Mouse (Mus musculus): ENCODE data around the gene Nsmf. TPM values are rescaled to one million over a fixed set of nuclear protein-coding genes. Genes with fewer than 3 reads are reported as not detected.

Nsmf gene
- total RNA-seq, 2 experiments from 2014 or later, result 793 to 858 TPM

DNA sequence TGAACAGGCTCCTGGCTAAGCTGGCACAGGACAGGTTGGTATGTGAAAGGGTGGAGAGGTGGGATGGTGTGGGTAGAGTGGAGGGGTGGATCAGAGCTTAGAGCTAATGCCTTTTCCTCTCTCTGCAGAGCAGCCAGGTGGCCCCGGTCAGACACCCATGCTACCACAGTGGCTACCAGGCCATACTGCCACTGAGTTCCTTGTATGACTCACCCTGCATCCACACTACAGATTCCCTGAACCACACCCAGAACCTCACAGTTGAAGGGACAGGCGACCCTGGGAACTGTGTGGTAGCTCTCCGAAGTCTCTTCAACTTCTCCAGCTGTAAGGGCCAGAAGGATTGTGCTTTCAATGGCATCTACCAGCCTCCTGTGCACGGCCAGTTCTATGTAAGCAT, 29.5 kb downstream of the Nsmf start:
- DNase-seq (ENCODE audit: low spot score in 2 of 2), result no peak

- peak in 1 of 2 experiments; percentile 42 for DNase-seq (ENCODE audit: low spot score in 2 of 2)
Measured at GRCm38 (mm10) chr2:25085571-25085970, 31.4 kb downstream of the Nsmf start.

DNA sequence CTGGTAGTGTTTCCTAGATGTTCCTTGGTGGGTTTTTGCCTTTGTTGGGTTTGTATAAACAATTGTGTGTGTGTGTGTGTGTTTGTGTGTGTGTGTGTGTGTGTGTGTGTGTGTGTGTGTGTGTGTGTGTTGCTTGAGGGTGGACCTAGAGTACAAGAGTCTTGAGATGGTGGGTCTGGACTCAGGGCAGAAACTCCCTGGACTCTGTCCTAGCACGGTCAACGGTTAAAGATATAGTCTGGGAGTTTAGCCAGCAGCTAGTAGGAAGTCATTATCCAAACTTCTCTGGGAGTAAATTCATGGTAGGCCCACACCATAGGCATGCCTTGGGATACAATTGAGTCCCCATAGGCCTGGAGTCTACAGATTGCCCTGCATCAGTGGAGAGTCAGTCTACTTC, 33.7 kb downstream of the Nsmf start:
- no peak for DNase-seq (ENCODE audit: low spot score in 2 of 2)

- DNase-seq (ENCODE audit: low spot score in 2 of 2), result no peak
Measured at GRCm38 (mm10) chr2:25088636-25089035, 34.5 kb downstream of the Nsmf start.

- DNase-seq (ENCODE audit: low spot score in 2 of 2), result no peak
Measured at GRCm38 (mm10) chr2:25094785-25095108, 40.6 kb downstream of the Nsmf start.

- no peak for DNase-seq (ENCODE audit: low spot score in 2 of 2)
Measured at GRCm38 (mm10) chr2:25095109-25095850, 41.1 kb downstream of the Nsmf start, which contains the start of gene Noxa1. Gene Noxa1 (minus strand): TSS chr2:25095149.

GRCm38 (mm10) chr2:25098005-25098615, 44.0 kb downstream of the Nsmf start:
- DNase-seq (ENCODE audit: low spot score in 2 of 2), result peak in 1 of 2 experiments; percentile 34

DNA sequence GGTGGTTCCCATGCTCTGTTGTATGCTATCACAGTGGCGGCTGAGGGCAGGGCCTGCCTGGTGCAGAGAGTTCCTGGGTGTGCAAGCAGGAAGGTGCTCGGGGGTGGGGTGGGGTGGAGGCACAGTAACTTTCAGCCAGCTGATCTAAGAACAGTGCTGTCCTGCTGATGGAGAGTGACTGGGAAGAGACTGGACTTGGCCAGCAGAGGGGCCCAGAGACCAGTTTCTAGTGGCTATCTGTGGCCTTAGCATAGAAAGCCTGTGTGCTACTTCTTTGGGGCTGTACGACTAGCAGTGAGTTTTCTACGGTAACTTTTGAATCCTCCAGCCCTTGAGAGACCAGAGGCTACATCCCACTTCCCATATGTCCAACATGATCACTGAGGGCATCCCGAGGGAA, 44.8 kb downstream of the Nsmf start:
- peak; percentile 50 to 67 for DNase-seq (ENCODE audit: low spot score in 2 of 2)

DNA sequence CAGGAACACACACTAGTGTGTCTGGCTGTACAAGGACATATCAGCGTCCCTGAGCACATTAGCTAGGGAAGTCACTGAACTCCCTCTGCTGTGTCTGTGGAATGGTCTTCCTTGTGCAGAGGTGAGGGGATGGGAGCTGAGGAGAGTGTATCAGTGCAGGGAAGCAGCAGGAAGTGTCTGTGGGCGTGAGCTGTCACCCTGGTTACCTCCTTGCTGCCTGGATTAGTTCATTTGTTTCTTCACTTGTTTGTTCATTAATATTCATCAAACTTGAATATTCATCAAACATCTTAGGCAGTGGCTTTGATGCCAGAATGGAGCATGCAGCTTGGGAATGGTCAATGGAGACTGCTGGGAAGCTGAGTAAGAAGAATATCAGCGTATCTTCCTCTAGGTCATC, 45.5 kb downstream of the Nsmf start:
- DNase-seq (ENCODE audit: low spot score in 2 of 2), result no peak

- DNase-seq (ENCODE audit: low spot score in 2 of 2), result no peak
Measured at GRCm38 (mm10) chr2:25104122-25104521, 50.0 kb downstream of the Nsmf start.

- no peak for DNase-seq (ENCODE audit: low spot score in 2 of 2)
Measured at GRCm38 (mm10) chr2:25106045-25106444, 51.9 kb downstream of the Nsmf start.

DNA sequence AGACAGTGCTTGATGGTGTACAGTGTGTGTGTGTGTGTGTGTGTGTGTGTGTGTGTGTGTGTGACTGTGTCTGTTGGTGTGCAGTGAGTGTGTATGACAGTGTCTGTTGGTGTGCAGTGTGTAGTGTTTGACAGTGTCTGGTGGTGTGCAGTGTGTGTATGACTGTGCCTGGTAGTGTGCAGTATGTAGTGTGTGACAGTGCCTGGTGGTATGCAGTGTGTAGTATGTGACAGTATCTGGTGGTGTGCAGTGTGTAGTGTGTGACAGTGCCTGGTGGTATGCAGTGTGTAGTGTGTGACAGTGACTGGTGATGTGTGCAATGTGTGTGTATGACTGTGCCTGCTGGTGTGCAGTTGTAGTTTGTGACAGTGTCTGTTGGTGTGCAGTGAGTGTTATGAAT, 55.3 kb downstream of the Nsmf start:
- no peak for DNase-seq (ENCODE audit: low spot score in 2 of 2)

GRCm38 (mm10) chr2:25110505-25111183, 56.5 kb downstream of the Nsmf start:
- DNase-seq (ENCODE audit: low spot score in 2 of 2), result no peak

- no peak for DNase-seq (ENCODE audit: low spot score in 2 of 2)
Measured at GRCm38 (mm10) chr2:25111184-25111791, 57.1 kb downstream of the Nsmf start.

Small RNAs within 50 kb of the gene (microRNA-seq; reads per million reads assigned to microRNA genes)
- gene Gm24328 (0 reads per million in 2 experiments), gene Mir7664 (0 to 0.98 reads per million in 2 experiments)

Other genes with a start within 250 kb of the Nsmf start
- 10 to 100 TPM; 74.0 to 81.1 TPM for gene Ehmt1, start 134.7 kb upstream of the Nsmf start, total RNA-seq (2021)
- 10 to 100 TPM; 25.7 to 26.0 TPM for gene Arrdc1, start 119.1 kb upstream of the Nsmf start, total RNA-seq (2021)
- gene Zmynd19, start 104.6 kb upstream of the Nsmf start, total RNA-seq (2021), result 10 to 100 TPM; 42.0 to 44.2 TPM
- gene Dph7, start 92.0 kb upstream of the Nsmf start, total RNA-seq (2021), result 10 to 100 TPM; 24.9 to 29.5 TPM
- gene Mrpl41, start 79.3 kb upstream of the Nsmf start, total RNA-seq (2021), result 10 to 100 TPM; 84.9 to 94.6 TPM
- gene Pnpla7, start 78.3 kb upstream of the Nsmf start, total RNA-seq (2021), result 10 to 100 TPM; 12.9 to 14.2 TPM
- gene Entpd8, start 25.9 kb downstream of the Nsmf start, total RNA-seq (2021), result not detected
- not detected for gene Noxa1, start 40.8 kb downstream of the Nsmf start, total RNA-seq (2021)
- 10 to 100 TPM; 43.0 to 50.3 TPM for gene Nrarp, start 126.4 kb downstream of the Nsmf start, total RNA-seq (2021)
- 1 to 10 TPM; 1.8 to 2.4 TPM for gene Tor4a, start 142.5 kb downstream of the Nsmf start, total RNA-seq (2021)
- 10 to 100 TPM; 50.6 to 59.3 TPM for gene Nelfb, start 157.1 kb downstream of the Nsmf start, total RNA-seq (2021)
- not detected for gene Stpg3, start 160.3 kb downstream of the Nsmf start, total RNA-seq (2021)
- not detected for gene Fam166a, start 164.4 kb downstream of the Nsmf start, total RNA-seq (2021)
- gene Tubb4b, start 170.3 kb downstream of the Nsmf start, total RNA-seq (2021), result 100 to 1,000 TPM; 394 to 449 TPM
- gene Slc34a3, start 180.0 kb downstream of the Nsmf start, total RNA-seq (2021), result not detected
- not detected for gene Rnf224, start 182.4 kb downstream of the Nsmf start, total RNA-seq (2021)
- 100 to 1,000 TPM; 212 to 216 TPM for gene Rnf208, start 187.9 kb downstream of the Nsmf start, total RNA-seq (2021)
- not detected for gene Cysrt1, start 188.1 kb downstream of the Nsmf start, total RNA-seq (2021)
- gene AL732309.1, start 192.5 kb downstream of the Nsmf start, total RNA-seq (2021), result 1 to 10 TPM in 1 of 2 experiments, under 1 TPM in 1; 0.45 to 4.0 TPM
- gene Tmem203, start 201.1 kb downstream of the Nsmf start, total RNA-seq (2021), result 10 to 100 TPM; 35.6 to 39.1 TPM
- 10 to 100 TPM; 13.9 to 14.0 TPM for gene Tprn, start 208.3 kb downstream of the Nsmf start, total RNA-seq (2021)
- gene Ssna1, start 218.1 kb downstream of the Nsmf start, total RNA-seq (2021), result 10 to 100 TPM; 77.2 to 83.4 TPM
- gene Anapc2, start 218.1 kb downstream of the Nsmf start, total RNA-seq (2021), result 10 to 100 TPM; 82.8 to 85.3 TPM
- gene Tmem210, start 233.8 kb downstream of the Nsmf start, total RNA-seq (2021), result not detected
- gene Lrrc26, start 235.6 kb downstream of the Nsmf start, total RNA-seq (2021), result not detected